Mouse (Mus musculus) liver, adult 2 months (tissue): Measurements from ENCODE around the gene Hist1h2af.
"Not testable (repeated sequence)": the region's sequence is repeated elsewhere in the genome, so short reads cannot be mapped to it uniquely, and the experiment has no call there.

Source experiments
- CTCF ChIP-seq: fragments of 200-500 bp; IDR thresholded peaks from 2 replicates; pipeline ENCODE4 v1.5.1; 2011; ENCODE audit warnings: low read depth, low read length, control low read depth
- POLR2A ChIP-seq: fragments of 200-500 bp; IDR thresholded peaks from 2 replicates; pipeline ENCODE4 v1.6.1; 2011; ENCODE audit warnings: low read length, control low read depth; ENCODE audit not compliant: insufficient read depth; ENCODE audit errors: extremely low read depth

DNA sequence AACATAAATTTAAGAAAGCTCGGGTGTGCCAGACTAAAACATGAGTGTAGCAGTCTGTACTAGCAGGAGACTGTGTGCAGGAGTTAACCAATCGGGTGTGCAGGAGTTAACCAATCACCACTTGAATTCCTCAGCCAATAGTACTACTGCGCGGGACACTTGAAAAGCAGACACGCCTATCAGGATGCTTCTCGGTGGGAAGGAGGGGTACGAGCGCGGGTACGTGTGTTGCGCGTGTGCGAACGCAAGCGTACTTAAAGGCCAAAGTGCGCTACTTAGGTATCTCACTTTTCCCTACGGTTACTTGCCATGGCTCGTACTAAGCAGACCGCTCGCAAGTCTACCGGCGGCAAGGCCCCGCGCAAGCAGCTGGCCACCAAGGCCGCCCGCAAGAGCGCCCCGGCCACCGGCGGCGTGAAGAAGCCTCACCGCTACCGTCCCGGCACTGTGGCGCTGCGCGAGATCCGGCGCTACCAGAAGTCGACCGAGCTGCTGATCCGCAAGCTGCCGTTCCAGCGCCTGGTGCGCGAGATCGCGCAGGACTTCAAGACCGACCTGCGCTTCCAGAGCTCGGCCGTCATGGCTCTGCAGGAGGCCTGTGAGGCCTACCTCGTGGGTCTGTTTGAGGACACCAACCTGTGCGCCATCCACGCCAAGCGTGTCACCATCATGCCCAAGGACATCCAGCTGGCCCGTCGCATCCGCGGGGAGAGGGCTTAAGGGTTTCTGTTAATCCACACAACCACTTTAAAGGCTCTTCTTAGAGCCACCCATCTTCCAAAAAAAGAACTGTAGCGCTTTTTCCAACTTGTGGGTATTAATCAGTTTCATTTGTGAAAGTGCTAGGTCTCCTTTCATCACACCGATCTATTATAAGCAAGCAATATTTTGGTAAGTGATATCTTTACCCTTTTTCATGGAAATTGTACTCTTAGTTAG lies 1.7 kb downstream of the Hist1h2af start, which contains the start of gene Hist1h3g:
- TF ChIP-seq CTCF, POLR2A: not testable (repeated sequence)
